ENCODE assay signal across 10 mouse cellular contexts in the genomic region with DNA sequence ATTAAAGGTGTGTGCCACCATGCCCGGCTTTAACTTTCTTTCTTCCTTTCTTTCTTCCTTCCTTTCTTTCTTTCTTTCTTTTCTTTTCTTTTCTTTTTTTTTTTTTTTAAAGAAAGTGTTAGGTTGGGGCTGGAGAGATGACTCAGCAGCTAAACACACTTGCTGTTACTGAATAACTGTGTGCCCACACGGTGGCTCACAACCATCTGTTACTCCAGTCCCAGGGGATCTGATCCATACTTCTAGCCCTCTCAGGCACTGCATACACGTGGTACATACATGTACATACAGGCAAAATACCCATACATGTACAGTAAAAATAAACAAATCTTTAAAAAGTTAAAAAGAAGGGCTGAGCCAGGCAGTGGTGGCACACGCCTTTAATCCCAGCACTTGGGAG. TPM values are rescaled to one million over a fixed set of nuclear protein-coding genes. Genes with fewer than 3 reads are reported as not detected.
"Had no signal": no experiment of that assay in that cellular context is flagged by ENCODE, and none has a peak within 500 bp of the region (broad histone marks: within the 10 kb centered on the region; RNA-seq: fewer than 3 reads in every experiment).

No protein-coding gene starts in this region.

- ATAC-seq: midbrain, embryonic 13.5 days had no signal

- DNase-seq: kidney, adult 11 months; kidney, adult 9 months; kidney, postnatal 36 days; left cerebral cortex, postnatal 4 days; lung, adult 18-20 months; spleen, adult 18-20 months; thymus, adult 18-20 months; thymus, postnatal 14 days had no signal

RNA-seq across cellular contexts. Expression of a gene that starts 34.9 kb away (rescaled TPM):
- total RNA-seq: liver, adult 2 months had no signal

RNA-seq across cellular contexts. Expression of a gene that starts 50.3 kb away (rescaled TPM):
- total RNA-seq: liver, adult 2 months had no signal
